Mouse (Mus musculus): ENCODE results near the gene Arel1.

The Arel1 gene

GRCm38 (mm10) chr12:84948584-84949285 is 22.0 kb downstream of the Arel1 start:
- no peak for DNase-seq

- DNase-seq, result no peak
Measured at GRCm38 (mm10) chr12:84947894-84948583, 22.7 kb downstream of the Arel1 start.

- DNase-seq, result no peak
Measured at GRCm38 (mm10) chr12:84944813-84945553, 25.7 kb downstream of the Arel1 start.

GRCm38 (mm10) chr12:84944150-84944812 is 26.4 kb downstream of the Arel1 start:
- DNase-seq, result no peak

- DNase-seq, result no peak
Measured at GRCm38 (mm10) chr12:84943006-84943952, 27.4 kb downstream of the Arel1 start.

- no peak for DNase-seq
Measured at GRCm38 (mm10) chr12:84941717-84942116, 29.0 kb downstream of the Arel1 start.

- no peak for DNase-seq
Measured at GRCm38 (mm10) chr12:84940343-84940742, 30.4 kb downstream of the Arel1 start.

GRCm38 (mm10) chr12:84939117-84939516 is 31.6 kb downstream of the Arel1 start:
- DNase-seq, result no peak

- no peak for DNase-seq
Measured at GRCm38 (mm10) chr12:84935343-84935742, 35.4 kb downstream of the Arel1 start.

- no peak for DNase-seq
Measured at GRCm38 (mm10) chr12:84932210-84932609, 38.5 kb downstream of the Arel1 start.

- DNase-seq, result no peak
Measured at GRCm38 (mm10) chr12:84926542-84926941, 44.2 kb downstream of the Arel1 start.

- DNase-seq, result no peak
Measured at GRCm38 (mm10) chr12:84924324-84924723, 46.4 kb downstream of the Arel1 start.

- DNase-seq, result no peak
Measured at GRCm38 (mm10) chr12:84921881-84922419, 48.8 kb downstream of the Arel1 start.

- DNase-seq, result no peak
Measured at GRCm38 (mm10) chr12:84918809-84919208, 51.9 kb downstream of the Arel1 start.

- DNase-seq, result no peak
Measured at GRCm38 (mm10) chr12:84917799-84918198, 52.9 kb downstream of the Arel1 start.

- no peak for DNase-seq
Measured at GRCm38 (mm10) chr12:84914959-84915358, 55.7 kb downstream of the Arel1 start.

- DNase-seq, result no peak
Measured at GRCm38 (mm10) chr12:84912652-84913104, 58.0 kb downstream of the Arel1 start.

GRCm38 (mm10) chr12:84911640-84912039 is 59.1 kb downstream of the Arel1 start:
- DNase-seq, result no peak

GRCm38 (mm10) chr12:84910066-84910465 is 60.6 kb downstream of the Arel1 start:
- DNase-seq, result no peak

- DNase-seq, result no peak
Measured at GRCm38 (mm10) chr12:84907627-84908480, 62.8 kb downstream of the Arel1 start.
